Mouse (Mus musculus): ENCODE measurements around the gene Mesp2. TPM values are rescaled to one million over a fixed set of nuclear protein-coding genes. Genes with fewer than 3 reads are reported as not detected.

Gene Mesp2
- total RNA-seq, 2 experiments from 2014 or later: 0.29 TPM; not detected in 1

GRCm38 (mm10) chr7:79858956-79859630 lies 48.6 kb downstream of the Mesp2 start:
- 0 out of 2 replicates have a peak, but pooled peaks have one; percentile 21 for ATAC-seq (ENCODE audit: poor library complexity, severe bottlenecking)

GRCm38 (mm10) chr7:79860811-79861210 lies 50.3 kb downstream of the Mesp2 start, which contains the start of gene Anpep:
Gene Anpep, minus strand, starts transcription at chr7:79861059.
- no peak for ATAC-seq (ENCODE audit: poor library complexity, severe bottlenecking)

- ATAC-seq (ENCODE audit: poor library complexity, severe bottlenecking): no peak
Observed at GRCm38 (mm10) chr7:79861794-79862193, 51.3 kb downstream of the Mesp2 start.

Other genes starting within 250 kb of the Mesp2 start
- 0.18 and 1.0 TPM in 2 replicates for gene Rhcg, start 193.1 kb upstream of the Mesp2 start, total RNA-seq (2015)
- 0.77 TPM in 1 of 2 replicates, not detected in the other for gene Rhcg, start 193.1 kb upstream of the Mesp2 start, total RNA-seq (2017)
- gene Ticrr, start 150.5 kb upstream of the Mesp2 start, total RNA-seq (2015): 22.4 and 22.8 TPM in 2 replicates
- 12.4 and 21.5 TPM in 2 replicates for gene Ticrr, start 150.5 kb upstream of the Mesp2 start, total RNA-seq (2017)
- 0.11 and 0.13 TPM in 2 replicates for gene Kif7, start 95.0 kb upstream of the Mesp2 start, total RNA-seq (2015)
- gene Kif7, start 95.0 kb upstream of the Mesp2 start, total RNA-seq (2017): 0.51 TPM in 1 of 2 replicates, not detected in the other
- gene Plin1, start 77.8 kb upstream of the Mesp2 start, total RNA-seq (2015): not detected in 2 replicates
- not detected in 2 replicates for gene Plin1, start 77.8 kb upstream of the Mesp2 start, total RNA-seq (2017)
- 0.98 and 1.3 TPM in 2 replicates for gene Pex11a, start 67.6 kb upstream of the Mesp2 start, total RNA-seq (2015)
- gene Pex11a, start 67.6 kb upstream of the Mesp2 start, total RNA-seq (2017): 1.5 and 5.4 TPM in 2 replicates
- gene Wdr93, start 67.6 kb upstream of the Mesp2 start, total RNA-seq (2015): not detected in 2 replicates
- not detected in 2 replicates for gene Wdr93, start 67.6 kb upstream of the Mesp2 start, total RNA-seq (2017)
- not detected in 2 replicates for gene Mesp1, start 16.9 kb upstream of the Mesp2 start, total RNA-seq (2015)
- gene Mesp1, start 16.9 kb upstream of the Mesp2 start, total RNA-seq (2017): not detected in 2 replicates
- gene Anpep, start 50.3 kb downstream of the Mesp2 start, total RNA-seq (2015): 1.8 and 2.0 TPM in 2 replicates
- gene Anpep, start 50.3 kb downstream of the Mesp2 start, total RNA-seq (2017): not detected in 2 replicates
- 14.6 and 22.8 TPM in 2 replicates for gene Ap3s2, start 109.9 kb downstream of the Mesp2 start, total RNA-seq (2015)
- 4.6 and 5.9 TPM in 2 replicates for gene Ap3s2, start 109.9 kb downstream of the Mesp2 start, total RNA-seq (2017)
- not detected in 2 replicates for gene Arpin, start 124.6 kb downstream of the Mesp2 start, total RNA-seq (2015)
- gene Arpin, start 124.6 kb downstream of the Mesp2 start, total RNA-seq (2017): 0.08 TPM in 1 of 2 replicates, not detected in the other
- gene Zfp710, start 214.1 kb downstream of the Mesp2 start, total RNA-seq (2015): 59.1 and 66.2 TPM in 2 replicates
- gene Zfp710, start 214.1 kb downstream of the Mesp2 start, total RNA-seq (2017): 73.8 and 90.1 TPM in 2 replicates